Mouse (Mus musculus) kidney, postnatal 25 days (tissue): ENCODE measurements around the gene Zbtb12.
"Not testable (repeated sequence)": the region's sequence is repeated elsewhere in the genome, so short reads cannot be mapped to it uniquely, and the experiment has no call there.

Experiments used
- DNase-seq, 2 experiments: peaks; one replicate each; pipeline ENCODE4 v3.0.0; 2021; ENCODE audit warnings: mixed read lengths in 2 of 2

Zbtb12 gene

DNA sequence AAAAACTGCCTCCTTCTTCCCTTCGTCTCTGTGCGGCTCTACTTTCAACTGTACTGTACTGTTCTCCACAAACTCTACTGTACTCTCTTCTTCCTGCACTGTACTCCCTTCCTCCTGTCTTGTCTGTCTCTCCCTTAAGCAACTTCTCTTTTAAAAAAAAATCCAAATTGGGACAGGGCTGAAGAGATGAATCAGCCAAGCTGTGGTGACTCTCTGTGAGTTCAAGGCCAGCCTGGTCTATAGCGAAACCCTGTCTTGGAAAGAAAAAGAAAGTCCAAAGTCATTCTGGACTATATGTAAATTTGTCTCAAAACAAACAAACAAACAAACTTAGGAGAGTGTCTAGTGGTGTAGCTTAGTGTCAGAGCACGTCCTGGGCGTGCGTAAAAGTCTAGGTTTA is 5.0 kb upstream of the Zbtb12 start:
- no peak for DNase-seq

DNA sequence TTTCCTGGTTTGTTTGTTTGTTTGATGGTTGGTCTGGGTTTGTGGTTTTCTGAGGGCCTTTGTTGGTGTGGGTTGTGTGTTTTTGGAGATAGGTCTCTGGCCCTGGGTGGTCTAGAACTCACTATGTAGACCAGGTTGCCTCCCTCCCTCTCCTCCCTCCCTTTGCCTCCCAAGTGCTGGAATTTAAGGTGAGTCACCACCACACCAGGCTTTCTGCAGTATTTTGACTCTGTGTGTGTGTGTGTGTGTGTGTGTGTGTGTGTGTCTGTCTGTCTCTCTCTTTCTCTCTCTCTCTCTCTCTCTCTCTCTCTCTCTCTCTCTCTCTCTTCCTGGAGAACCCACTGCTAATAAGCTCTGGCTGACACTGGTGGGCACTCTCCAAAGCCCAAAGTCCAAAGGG is 1.9 kb downstream of the Zbtb12 start:
- no peak for DNase-seq

DNA sequence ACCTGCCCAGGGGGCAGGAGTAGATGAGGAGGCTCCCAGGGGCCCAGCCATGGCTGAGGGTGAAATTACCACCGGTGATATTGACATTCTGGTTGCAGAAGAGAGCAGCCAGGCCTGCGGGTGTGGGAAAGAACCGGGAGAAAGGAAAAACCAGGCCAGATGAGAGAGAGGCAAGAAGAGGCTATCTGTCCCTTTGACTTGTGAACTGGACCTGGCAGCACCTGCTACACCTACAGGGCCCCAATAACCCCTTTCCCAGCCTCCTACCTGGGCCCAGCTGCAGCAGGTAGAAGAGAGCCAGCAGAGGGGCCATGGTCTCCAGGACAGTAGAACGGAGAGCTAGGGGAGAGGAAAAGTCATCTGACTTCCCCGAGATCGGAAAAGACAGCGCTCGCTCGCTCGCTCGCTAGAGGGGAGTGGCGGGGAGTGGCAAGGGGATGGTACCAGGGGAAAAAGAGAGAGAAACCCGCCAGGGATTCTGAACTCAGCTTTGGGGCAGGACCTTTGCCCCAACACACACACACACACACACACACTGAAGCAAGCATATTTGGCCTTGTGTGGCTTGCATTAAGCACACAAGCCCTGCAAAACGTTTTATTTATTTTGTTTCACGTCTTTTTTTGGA is 2.5 kb downstream of the Zbtb12 start, which contains the start of gene Gm20547:
TSS of gene Gm20547 (minus strand) at position 360 of the 628 bp plus-strand sequence.
- DNase-seq = peak; percentile 41 to 68

DNA sequence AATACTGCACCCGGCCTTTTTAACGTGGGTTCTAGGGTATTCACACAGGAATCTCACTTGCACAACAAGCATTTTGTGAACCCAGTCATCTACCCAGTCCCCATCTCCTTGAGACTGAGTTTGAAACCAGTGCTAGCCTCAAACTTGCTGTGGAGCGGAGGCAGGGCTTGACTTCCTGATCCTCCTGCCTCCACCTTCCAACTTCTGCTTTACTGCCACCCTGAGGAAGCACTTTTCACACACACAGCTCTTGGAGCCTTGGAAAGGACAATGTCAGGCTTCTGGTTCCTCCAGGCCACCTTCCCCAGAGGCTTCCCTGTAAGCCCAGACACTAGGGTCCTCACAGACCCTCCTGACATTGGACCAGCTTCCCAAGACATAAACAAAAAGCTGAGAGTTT is 4.0 kb downstream of the Zbtb12 start:
- no peak for DNase-seq

DNA sequence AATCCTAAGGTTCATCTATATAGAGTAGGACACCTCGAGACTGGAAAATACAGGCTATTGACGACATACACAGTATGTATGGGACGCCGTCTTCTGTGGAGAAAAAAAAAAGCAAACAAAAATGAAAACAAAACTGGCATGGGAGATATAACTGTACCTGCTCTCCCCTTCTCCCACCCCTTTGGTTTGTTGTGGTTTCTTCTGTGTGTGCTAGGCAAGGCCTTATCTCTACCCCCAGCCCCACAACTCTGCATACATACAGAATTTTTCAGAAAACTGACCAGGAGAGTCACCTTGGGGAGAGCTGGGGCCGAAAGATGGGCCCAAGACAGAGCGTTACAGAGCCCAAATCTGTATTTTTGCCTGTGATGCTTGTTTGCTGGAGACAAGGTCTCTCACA is 5.4 kb downstream of the Zbtb12 start:
- DNase-seq = no peak

DNA sequence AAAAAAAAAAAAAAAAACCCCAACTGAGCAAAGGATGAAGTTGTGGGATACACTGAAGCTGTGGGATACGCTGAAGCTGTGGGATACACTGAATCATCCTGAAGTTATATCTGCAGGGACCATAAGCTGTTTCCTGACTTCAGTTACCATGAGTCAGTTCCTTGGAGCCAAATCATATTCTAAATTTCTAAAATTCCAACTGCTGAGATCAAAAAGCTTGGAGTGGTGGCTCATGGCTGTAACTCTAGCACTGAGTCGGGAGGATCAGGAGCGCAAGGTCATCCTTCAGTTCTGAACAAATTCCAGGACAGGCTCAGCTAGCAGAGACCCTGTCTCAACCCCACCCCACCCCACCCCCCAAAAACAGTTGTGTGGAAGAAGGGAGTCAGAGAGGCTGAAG is 6.3 kb downstream of the Zbtb12 start:
- no peak for DNase-seq

DNA sequence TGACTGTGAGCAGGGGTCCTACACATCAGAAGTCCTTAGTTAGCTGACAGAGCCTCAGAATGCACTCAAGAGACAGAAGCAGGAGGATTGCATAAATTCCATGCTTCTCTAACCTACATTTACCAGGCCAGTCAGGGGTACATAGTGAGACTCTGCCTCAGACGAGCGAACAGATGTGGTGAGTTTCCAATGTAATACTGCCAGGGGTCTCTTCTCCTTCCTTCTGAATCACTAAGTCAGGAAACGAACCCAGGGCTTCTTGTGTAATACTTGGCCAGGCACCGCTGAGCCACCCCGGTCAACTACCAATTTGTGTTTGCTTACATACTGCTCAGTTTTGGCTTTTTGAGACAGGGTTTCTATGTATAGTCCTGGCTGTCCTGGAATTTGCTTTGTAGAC is 8.7 kb downstream of the Zbtb12 start:
- DNase-seq = no peak

DNA sequence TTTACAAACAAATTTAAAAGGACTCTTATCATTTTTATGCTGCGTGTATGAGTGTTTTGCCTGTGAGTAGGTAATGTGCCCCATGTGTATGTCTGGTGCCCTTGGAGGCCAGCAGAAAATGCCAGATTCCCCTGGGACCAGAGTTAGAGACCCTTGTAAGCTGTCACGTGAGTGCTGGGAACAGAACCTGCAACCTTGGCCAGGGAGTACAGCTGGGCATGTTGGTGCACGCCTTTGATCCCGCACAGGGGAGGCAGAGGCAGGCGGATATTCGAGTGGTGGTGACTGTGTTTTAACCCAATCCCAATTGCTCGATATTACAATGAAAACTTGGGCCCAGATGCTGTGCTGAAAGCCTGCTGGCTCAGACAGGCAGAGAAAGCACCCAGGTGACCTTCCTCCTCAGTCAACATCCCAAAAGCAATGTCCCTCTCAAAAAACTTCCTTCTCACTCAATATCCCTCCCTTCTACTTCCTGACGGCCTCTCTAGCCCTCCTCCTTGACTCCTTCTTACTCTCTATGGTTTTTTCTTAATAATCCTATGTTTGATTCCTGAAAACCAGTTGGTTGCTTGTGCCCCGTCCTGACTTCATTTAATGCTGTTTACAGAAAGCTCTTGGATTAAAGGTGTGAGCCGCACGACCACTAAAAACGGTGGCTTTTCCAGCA is 10.9 kb downstream of the Zbtb12 start:
- DNase-seq = no peak

DNA sequence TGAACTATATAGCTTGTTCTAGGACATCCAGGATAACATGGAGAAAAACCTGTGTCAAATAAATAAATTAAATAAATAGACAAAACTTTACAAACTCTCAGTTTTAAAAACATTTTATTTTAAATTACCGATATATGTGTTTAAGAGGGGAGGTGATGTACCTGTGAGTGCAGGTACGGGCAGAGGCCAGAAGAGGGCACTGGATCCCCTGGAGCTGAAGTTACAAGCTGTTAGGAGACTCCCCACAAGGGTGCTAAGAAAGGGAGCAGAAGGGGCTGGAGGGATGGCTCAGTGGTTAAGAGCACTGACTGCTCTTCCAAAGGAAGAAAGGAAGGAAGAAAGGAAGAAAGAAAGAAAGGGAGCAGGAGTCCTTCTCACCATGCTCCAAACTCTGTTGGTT is 12.1 kb downstream of the Zbtb12 start:
- no peak for DNase-seq

DNA sequence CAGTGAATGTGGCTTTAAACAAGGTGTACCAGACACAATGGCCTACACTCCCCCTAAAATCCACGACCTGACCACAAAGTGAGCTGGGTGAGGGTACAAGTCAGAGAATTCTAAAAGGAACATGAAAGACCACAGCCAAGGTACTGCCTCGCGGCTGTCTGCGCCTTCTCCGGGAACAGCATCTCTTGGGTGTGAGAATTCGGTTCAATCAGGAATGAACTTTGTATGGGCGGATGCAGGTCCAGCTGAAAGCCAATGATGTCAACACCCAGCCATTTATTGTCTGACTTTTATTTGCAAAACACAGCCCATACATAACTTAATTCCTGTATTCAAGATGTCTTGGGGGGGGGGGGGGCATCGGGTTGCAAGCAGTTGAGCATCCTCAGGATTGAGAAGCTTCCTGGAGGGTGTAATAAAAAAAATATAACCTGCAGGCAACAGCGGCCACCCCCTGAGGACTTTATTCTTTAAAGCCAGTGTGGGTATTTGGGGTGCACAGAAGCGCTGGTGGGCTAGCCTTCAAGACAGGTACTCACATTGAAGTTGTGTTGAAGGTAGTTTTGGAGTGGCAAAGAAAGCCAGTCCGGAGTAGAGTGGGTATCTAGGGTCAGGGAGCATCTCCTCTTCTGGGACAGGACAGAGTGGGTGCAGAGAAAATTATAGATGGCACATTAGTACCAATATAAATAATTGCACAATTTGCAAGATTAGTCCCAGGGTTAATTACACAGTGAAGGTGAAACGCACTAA is 14.0 kb downstream of the Zbtb12 start:
- DNase-seq = no peak

DNA sequence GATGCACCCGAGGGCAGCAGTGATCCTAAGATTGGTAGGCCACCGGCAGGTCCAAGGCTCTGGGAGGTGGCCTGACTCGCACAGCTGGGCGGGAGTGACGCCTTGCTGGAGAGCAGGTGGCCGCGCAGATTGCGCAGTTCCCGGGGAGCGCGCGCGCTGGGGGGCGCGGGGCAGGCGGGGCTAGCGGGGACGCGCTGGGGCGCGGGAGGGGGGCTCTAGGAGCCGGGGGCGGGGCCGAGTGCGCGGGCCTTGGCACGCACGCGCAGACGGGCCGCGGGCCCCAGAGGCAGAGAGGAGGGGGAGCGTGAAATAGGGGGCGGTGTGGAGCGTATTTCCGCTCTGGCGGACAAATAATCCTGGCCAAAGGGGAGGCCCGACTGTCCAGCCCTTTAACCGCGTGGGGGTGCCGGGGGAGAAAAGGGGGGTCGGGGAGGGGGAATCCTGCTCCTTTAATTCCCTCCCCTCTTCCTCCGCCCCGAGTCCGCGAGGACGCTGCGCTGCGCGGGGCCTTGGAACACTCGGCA is 14.9 kb downstream of the Zbtb12 start:
- DNase-seq = peak; percentile 95 to 97

DNA sequence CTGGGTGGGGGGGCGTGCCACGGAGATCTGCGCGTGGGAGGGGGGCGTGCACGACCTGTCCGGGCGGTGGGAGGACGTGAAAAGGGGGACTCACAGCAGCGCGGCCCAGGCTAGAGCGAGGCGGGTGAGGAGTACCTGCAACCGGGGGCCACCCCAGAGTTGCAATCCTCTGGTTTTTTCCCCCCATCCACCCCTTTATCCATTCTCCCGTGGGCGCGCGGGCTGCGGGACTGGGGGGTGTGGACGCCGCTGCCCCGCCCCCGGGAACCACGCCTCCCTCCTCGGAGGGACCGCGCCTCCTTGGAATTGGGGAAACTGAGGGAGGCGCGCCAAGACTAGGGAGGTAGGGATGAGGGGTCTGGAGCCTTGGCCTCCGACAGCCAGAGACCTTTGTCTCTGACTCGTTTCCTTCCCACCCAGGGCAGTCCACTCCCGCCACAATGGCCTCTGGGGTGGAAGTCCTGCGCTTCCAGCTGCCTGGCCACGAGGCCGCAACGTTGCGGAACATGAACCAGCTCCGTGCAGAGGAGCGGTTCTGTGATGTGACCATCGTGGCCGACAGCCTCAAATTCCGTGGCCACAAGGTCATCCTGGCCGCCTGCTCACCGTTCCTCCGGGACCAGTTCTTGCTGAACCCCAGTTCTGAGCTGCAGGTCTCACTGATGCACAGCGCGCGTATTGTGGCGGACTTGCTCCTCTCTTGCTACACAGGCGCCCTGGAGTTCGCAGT is 15.7 kb downstream of the Zbtb12 start:
- peak; percentile 62 to 69 for DNase-seq

DNA sequence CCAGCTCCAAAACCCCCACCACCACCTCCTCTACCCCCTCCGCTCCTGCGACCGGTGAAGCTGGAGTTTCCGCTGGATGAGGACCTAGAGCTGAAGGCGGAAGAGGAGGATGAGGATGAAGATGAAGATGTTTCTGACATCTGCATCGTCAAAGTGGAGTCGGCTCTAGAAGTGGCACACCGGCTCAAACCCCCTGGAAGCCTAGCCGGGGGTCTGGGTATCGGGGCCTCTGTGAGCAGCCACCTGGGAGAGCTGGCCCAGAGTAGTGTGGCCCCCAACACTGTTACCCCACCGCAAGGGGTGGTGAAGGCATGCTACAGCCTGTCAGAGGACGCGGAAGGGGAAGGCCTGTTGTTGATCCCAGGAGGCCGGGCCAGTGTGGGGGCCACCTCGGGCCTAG is 16.4 kb downstream of the Zbtb12 start:
- DNase-seq = peak in 1 of 2 experiments; percentile 42

DNA sequence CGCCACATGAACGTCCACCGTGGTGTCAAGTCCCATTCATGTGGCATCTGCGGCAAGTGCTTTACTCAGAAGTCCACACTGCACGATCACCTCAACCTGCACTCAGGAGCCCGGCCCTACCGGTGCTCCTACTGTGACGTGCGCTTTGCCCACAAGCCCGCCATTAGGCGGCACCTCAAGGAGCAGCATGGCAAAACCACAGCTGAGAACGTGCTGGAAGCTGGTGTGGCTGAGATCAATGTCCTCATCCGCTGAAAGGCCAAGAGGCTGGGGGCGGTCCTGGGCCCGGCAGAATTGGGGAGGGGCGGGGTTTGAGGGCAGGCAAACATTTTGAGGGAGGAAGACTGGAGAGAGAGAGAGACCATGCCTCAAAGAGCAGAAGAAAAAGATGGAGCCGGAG is 17.1 kb downstream of the Zbtb12 start:
- peak in 1 of 2 experiments; percentile 48 for DNase-seq

DNA sequence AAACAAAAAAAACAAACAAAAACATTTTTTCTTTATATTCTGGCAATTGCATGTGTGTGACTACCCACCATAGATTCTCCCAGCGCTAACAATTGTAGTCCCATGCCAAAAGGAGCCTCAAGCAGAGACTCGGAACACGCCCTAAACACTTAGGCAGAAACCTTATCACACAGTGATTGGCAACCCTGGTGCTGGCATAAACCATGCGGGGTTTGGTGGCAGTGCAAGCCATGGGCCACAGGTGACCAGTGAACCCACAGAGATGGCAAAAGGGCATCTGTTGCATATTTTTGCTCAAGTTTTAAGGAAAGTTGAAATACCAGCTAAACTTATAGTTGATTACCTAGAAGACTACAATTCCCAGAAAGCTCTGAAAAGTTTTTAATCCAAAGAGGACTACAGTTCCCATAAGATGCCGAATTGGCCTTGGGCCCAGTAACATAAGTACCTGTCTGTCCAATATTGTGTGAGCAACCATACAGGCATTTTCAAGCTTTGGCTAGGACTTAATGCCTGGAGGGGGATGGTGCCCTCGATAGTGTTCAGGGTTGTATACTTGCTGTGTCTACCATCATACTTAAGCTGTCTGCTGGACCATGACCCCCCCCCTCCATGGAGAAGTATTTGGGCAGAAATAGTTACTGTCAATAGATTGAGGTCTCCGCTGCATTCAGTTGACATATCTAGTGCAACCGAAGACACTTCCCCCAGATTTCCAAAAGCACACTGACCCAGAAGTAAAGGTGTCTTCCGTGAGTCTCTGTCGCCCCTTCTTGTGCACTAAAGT is 18.3 kb downstream of the Zbtb12 start:
- peak in 1 of 2 experiments; percentile 57 for DNase-seq

DNA sequence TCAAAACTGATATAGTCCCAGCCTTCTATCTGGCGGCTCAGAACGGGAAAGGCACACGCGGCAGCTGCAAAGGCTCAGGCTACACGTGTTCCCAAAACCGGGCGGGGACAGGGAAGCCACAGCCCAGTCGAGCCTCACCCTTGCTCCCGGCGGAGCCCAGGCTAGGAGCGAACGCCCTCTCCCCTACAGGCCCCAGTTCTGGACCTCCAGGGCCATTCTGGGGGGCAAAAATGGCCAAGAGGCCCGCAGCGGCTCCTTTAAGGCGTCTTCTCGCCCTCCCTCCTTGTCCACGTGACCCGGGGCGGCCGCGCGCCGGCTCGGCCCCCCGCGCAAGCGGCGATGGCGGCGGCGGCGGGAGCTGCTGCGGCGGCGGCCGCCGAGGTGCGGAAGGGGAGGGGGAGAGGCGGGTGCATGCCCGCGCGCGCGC is 18.9 kb downstream of the Zbtb12 start, which contains the start of the genes C2 and Ehmt2:
TSS of gene C2 (minus strand) at position 106 of the 427 bp plus-strand sequence.
TSS of gene Ehmt2 (plus strand) at position 310 of the 427 bp plus-strand sequence.
- peak; percentile 78 to 92 for DNase-seq

DNA sequence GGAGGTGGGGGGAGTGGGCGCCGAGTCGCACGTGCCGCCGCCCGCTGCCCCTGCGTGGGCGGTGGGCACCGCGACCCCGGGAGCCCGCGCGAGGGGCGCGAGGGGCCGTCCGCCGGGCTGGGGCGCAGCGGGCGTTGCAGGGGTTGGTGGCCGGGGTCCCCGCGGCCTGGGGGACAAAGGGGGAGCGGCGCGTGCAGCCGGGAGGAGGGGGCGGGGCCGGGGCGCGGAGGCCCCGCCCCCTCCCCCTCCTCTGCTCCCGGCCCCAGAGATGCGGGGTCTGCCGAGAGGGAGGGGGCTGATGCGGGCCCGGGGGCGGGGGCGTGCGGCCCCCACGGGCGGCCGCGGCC is 19.4 kb downstream of the Zbtb12 start:
- DNase-seq = no peak

DNA sequence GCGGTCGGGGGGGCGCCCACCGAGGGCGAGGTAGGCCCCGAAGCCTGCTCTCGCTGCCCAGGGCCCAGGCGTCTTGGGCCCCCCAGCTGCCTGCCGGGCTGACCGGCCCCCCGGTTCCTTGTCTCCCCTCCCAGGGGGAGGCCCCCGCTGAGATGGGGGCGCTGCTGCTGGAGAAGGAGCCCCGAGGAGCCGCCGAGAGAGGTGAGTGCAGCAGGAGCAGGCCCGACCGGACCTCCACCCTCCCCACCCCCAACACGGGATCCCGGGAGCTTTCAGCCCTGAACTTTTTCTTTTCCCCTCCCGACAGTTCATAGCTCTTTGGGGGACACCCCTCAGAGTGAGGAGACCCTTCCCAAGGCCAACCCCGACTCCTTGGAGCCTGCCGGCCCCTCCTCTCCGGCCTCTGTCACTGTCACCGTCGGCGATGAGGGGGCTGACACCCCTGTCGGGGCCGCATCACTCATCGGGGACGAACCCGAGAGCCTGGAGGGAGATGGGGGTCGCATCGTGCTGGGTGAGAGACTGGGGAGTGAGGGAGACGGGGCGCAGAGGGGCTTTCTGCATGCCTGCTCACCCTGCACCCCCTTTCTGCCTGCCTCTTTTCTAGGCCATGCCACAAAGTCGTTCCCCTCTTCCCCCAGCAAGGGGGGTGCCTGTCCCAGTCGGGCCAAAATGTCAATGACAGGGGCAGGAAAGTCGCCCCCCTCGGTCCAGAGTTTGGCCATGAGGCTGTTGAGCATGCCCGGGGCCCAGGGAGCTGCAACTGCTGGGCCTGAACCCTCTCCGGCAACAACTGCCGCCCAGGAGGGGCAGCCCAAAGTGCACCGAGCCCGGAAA is 20.0 kb downstream of the Zbtb12 start:
- peak; percentile 52 to 74 for DNase-seq

DNA sequence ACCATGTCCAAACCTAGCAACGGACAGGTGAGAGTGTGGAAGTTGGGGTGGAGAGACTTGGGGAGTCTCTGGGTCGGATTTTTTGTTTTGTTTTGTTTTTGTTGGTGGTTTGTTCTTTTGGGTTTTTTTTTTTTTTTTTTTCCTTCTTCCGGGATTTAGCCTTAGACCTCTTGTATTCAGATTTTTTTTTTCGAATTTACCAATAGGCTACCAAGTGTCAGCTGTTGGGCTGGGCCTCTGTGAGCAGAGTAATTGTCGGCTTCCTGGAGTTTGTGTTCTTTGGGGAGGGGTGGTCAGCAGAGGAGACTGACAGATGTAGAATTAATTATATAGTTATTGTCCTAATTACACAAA is 20.6 kb downstream of the Zbtb12 start:
- peak; percentile 48 to 67 for DNase-seq

DNA sequence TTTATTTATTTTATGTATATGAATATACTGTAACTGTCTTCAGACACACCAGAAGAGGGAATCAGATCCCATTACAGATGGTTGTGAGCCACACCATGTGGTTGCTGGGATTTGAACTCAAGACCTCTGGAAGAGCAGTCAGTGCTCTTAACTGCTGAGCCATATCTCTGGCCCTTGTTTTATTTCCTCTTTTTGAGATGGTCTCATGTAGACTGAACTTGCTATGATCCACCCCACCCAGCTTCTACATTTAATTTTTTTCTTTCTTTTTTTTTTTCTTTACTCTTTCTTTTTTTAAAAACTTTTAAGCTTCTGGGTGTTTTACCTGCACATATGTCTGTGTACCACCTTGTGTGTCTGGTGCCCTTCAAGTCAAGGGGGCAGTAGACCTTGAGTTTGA is 21.5 kb downstream of the Zbtb12 start:
- DNase-seq = not testable (repeated sequence)

DNA sequence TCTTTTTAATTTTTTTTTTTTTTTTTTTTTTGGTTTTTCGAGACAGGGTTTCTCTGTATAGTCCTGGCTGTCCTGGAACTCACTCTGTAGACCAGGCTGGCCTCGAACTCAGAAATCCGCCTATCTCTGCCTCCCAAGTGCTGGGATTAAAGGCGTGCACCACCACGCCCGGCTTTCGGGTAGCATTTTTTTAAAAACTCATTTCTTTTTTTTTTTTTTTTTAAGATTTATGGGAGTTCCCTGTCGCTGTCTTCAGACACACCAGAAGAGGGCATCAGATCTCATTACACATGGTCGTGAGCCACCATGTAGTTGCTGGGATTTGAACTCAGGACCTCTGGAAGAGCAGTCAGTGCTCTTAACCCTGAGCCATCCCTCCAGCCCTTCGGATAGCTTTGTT is 22.7 kb downstream of the Zbtb12 start:
- DNase-seq = not testable (repeated sequence)
